Mouse (Mus musculus) B cell, adult 2 months (primary cell): Measurements from ENCODE around the gene Pank2.
"Not testable (repeated sequence)": the region's sequence is repeated elsewhere in the genome, so short reads cannot be mapped to it uniquely, and the experiment has no call there.

Source experiments
- DNase-seq, 2 experiments: peaks; one replicate each; pipeline ENCODE4 v3.0.0; 2022

The Pank2 gene

GRCm38 (mm10) chr2:131262213-131262672 lies at the start of gene Pank2:
Gene Pank2, plus strand, starts transcription at chr2:131262495.
- peak; percentile 93 for DNase-seq

DNA sequence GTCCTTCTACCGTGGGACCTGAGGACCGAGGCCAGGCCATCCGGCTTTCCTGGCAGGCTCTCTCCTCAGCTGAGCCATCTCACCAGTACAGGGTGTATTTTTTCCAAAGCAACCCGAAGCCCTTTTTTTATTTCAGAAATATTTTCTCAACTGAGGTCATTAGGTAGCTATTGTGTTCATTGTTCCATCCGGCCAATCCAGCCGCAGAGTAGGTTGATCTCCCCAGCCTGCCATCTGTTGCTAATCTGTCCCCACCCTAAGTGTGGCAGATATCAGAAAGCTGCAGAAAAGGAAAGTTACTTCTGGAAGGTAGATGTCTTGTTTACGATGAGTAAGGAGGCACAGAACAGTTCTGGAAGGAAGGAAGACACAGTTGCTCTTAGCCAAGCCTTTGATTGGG lies 48.5 kb upstream of the Pank2 start:
- no peak for DNase-seq

GRCm38 (mm10) chr2:131215941-131216858 lies 46.1 kb upstream of the Pank2 start:
- no peak for DNase-seq

DNA sequence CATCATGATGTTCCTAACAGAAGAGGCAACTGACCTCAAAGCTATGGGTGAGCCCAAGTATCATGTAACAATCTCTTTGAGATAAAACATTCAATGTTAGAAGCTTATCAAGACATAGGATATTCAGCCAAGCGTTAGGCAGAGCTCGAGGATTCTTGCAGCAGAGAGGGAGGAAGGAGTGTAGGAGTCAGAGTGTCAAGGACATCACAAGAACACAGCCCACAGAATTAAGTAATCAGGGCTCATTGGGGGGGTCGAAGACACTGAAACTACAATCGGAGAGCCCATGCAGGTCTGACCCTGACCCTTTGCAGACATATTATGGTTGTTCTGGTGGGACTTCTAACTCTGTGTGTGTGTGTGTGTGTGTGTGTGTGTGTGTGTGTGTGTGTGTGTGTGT lies 42.3 kb upstream of the Pank2 start:
- DNase-seq: no peak

- DNase-seq: no peak
Observed at GRCm38 (mm10) chr2:131221853-131222515, 40.3 kb upstream of the Pank2 start.

DNA sequence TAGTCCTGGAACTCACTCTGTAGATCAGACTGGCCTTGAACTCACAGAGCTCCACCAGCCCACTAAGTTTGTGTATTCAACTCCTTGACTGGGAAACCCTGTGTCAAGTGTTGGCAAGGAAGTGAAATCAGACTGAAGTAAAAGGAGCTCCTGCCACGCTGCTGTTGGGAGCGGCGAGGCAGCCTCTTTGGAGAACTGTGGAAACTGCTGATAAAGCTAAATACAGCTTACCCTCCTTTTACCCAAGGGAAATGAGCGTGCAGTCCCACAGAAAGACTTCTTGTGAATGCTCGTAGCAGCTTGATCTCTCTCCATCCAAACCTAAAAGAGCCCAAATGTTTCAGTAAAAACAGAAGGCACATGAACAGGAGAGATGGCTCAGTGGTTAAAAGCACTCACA lies 39.7 kb upstream of the Pank2 start:
- no peak for DNase-seq

DNA sequence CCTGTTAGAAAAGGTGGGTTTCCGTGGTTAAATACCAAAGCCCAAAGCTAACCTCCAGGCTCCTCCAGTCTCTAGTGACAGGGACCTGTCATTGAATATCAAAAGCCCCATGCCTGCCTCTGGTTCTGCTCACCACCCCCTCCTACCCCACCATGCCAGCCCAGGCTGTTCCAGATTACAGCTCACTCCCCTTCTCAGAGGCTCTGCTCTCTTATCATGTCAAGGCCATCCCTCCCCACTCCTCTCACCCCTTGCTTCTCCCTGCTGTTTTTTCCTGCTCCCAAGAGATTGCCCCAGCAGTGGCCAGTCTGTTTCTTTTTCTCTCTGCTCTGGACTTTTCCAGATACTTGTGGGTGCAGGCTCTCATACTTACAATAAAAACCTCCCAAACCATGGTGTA lies 38.7 kb upstream of the Pank2 start:
- DNase-seq: no peak

GRCm38 (mm10) chr2:131225178-131225577 lies 37.1 kb upstream of the Pank2 start:
- no peak for DNase-seq

- not testable (repeated sequence) for DNase-seq
Observed at GRCm38 (mm10) chr2:131226669-131227068, 35.6 kb upstream of the Pank2 start.

DNA sequence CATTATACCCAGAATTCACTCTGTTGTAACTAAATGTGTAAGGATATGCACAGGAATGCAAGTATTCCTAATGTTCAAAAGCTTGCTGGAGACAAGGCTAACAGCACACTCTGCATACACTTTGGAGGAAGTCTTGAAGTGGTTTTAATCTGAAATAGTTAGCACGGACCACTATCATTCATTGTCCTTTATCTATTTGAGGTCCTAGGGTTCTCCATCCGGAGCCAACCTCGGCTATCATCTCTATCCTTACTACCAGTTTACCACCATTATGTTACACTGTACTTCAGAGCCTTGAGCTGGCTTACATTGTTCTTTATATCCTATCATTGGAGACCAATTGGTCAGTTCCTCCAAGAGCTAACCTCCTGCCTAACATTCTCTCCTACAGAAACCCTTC lies 35.1 kb upstream of the Pank2 start:
- no peak for DNase-seq

DNA sequence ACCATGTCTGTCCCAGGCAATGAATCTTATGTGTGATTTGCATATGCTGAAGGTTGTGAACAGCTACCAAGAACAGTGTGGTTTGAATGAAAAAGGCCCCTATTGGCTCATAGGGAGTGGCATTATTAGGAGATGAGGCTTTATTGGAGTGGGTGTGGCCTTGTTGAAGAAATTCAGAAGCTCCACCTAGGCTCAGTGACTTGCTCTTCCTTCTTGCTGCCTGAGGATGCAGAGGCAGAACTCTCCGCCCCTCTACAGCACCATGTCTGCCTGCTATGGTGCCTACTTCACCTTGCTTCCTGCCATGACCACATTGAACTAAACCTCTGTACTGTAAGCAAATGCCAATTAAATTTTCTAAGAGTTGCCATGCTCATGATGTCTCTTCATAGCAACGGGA lies 29.7 kb upstream of the Pank2 start:
- peak; percentile 18 to 22 for DNase-seq

DNA sequence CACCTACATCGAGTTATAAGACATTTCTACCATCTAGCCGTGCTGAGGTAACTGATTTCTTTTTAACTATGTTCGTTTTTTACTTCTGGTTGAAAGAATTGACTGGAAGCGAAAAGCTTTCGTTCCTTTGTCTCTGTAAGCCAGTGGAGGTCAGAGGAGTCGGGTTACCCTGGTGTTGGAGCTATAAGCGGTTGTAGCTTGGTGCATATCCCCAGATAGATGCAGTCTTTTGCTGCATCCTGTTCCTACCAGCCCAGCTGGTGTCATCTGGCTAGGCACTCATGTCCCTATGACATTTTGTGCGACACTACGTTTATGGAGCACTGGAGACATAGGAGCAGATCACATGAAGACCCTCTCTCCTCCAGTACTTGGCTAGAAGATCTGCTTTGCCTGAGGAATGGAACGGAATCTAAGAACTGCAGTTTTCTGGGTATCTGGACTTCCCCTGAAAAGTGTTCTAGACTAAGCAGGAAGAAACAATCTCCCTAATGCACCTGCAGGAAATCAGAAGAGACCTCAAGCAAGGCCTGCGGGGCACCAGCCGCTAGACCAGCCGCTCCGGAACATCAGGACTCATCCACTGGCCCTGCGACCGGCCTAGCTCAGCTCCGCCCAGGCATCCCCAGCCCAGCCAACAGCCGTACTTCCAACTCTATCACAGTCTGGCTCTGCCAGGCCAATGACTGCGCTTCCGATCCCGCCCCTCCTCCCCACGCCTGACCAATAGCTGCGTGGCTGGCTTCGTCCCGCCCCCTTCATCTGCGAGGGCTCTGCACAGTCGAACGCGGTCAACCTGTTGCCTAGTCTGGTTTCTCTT lies 28.8 kb upstream of the Pank2 start, which contains the start of gene Mavs:
Mavs (plus strand) TSS at position 757 of the 820 bp plus-strand sequence.
- peak; percentile 92 to 94 for DNase-seq

GRCm38 (mm10) chr2:131234127-131234650 lies 28.1 kb upstream of the Pank2 start:
- DNase-seq: no peak

- peak; percentile 65 to 71 for DNase-seq
Observed at GRCm38 (mm10) chr2:131234970-131235635, 27.2 kb upstream of the Pank2 start.

GRCm38 (mm10) chr2:131242180-131242579 lies 20.1 kb upstream of the Pank2 start:
- no peak for DNase-seq

DNA sequence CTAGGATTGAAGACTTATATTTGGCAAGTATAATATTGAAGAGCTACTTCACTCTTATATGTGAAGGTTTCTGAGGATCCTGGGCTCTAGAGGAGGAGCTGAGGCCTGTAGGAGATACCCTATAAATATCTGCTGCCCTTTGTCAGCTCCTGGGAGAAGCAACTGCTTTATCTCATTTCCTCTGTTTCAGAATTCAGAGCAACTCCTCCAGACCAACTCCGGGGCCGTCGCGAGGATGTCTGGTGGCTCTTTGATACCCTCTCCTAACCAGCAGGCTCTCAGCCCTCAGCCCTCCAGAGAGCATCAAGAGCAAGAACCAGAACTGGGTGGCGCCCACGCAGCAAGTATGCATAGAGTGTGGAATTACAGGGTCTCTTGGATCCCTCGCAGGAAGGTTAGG lies 19.4 kb upstream of the Pank2 start:
- DNase-seq: no peak

DNA sequence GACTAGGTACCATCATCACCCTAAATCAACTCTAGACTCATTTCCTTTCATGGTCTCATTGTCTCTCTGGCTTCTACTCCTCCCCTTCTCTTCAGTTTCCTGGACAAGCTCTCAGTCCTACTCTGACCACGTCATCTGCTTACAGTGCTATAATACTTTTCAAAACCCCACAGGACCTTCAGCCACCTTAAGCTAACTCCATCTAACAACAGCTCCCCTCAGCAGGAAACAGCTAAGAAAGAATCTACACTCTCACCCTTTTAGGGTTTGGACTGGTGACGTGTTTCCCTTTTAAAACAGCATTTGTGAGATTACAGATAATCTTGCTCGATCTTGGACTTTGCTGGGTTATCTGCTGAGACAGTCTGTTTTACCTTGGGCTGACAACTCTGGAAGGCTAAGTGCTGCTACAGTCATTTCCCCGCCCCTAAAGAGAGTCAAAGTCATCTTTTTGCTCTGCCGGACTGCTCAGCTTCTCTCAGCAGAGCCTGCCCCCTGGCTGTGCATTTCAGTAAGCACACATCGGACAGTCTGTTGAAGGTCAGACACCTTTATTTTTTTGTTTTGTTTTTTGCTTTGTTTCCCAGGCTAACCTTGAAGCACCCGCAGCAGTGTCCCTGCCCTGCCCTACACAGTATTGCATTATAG lies 8.5 kb upstream of the Pank2 start:
- peak; percentile 67 to 70 for DNase-seq

GRCm38 (mm10) chr2:131254329-131254713 lies 8.0 kb upstream of the Pank2 start:
- no peak for DNase-seq

- peak in 1 of 2 experiments; percentile 15 for DNase-seq
Observed at GRCm38 (mm10) chr2:131255738-131256137, 6.6 kb upstream of the Pank2 start.

DNA sequence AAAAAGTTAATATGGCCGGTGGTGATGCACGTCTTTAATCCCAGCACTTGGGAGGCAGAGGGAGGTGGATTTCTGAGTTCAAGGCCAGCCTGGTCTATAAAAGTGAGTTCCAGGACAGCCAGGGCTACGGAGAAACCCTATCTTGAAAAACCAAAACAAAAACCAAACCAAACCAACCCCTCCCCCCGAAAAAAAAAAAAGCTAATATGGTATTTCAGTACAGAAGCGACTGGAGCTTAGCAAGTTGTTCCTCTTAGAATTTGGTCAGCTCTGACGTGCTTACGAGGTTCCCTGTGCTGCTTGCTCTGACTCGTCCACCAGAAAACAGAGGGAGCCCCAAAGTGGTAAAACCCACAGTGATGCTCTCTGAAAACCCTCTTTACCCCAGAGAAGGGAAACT lies 3.6 kb upstream of the Pank2 start:
- DNase-seq: no peak

- DNase-seq: no peak
Observed at GRCm38 (mm10) chr2:131260544-131261307, 1.6 kb upstream of the Pank2 start.
